Mouse (Mus musculus): ENCODE data around the gene Cyb5r3.
"Not testable (repeated sequence)": the region's sequence is repeated elsewhere in the genome, so short reads cannot be mapped to it uniquely, and the experiment has no call there.

Gene Cyb5r3

DNA sequence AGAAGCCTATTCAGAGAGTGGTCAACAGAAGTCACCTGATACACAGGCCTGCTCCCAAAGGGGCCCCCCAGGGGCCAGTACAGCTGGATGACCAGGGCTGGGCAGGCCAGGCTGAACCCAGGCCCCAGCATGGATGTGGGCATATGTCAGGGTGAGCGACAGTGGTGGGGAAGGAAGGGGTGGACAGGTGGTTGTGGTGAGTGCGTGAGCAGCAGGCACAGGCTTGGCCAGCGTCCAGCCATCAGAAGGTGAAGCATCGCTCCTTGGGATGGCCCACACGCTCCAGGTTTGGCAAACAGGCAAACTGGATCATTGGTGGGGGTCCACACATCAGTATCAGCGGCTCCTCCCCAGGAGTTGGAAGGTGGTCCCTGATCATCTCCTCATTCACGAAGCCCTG, 18.1 kb downstream of the Cyb5r3 start:
- no peak for DNase-seq (ENCODE audit: inconsistent age in 2 of 2, low spot score in 1 of 2)

DNA sequence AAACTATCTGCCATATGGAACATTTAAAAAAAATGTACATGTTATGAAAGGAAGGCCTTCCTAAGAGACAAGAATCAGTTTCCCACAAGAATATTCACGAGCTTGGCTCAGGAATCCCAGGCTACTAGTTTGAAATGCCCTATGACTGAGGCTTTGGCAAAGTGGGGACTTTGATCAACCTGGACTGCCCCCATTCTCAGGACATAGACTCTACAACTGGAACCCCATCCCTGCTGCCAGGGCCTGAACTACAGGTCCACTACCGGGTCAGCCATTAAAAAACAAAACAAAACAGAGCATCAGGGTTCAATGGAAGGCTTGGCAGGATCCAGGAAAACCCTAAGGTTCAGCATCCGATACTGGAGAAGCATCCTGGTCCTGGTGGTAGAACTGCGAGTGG, 21.7 kb downstream of the Cyb5r3 start:
- no peak for DNase-seq (ENCODE audit: inconsistent age in 2 of 2, low spot score in 1 of 2)

DNA sequence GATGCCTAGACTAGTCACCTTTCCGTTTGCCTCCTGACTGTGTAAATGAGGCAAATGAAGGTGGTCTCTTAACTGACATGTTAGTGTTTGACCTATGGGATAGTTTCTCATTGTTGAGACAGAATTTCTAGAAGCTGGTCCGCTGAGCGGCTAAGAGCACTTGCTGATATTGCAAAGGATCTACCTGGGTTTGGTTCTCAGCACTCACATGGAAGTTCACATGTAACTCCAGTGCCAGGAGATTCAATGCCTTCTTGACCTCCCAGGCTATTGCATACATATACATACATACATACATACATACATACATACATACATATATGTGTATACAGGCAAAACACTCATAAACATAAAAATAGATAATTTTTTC, 22.3 kb downstream of the Cyb5r3 start:
- DNase-seq (ENCODE audit: inconsistent age in 2 of 2, low spot score in 1 of 2) = no peak

DNA sequence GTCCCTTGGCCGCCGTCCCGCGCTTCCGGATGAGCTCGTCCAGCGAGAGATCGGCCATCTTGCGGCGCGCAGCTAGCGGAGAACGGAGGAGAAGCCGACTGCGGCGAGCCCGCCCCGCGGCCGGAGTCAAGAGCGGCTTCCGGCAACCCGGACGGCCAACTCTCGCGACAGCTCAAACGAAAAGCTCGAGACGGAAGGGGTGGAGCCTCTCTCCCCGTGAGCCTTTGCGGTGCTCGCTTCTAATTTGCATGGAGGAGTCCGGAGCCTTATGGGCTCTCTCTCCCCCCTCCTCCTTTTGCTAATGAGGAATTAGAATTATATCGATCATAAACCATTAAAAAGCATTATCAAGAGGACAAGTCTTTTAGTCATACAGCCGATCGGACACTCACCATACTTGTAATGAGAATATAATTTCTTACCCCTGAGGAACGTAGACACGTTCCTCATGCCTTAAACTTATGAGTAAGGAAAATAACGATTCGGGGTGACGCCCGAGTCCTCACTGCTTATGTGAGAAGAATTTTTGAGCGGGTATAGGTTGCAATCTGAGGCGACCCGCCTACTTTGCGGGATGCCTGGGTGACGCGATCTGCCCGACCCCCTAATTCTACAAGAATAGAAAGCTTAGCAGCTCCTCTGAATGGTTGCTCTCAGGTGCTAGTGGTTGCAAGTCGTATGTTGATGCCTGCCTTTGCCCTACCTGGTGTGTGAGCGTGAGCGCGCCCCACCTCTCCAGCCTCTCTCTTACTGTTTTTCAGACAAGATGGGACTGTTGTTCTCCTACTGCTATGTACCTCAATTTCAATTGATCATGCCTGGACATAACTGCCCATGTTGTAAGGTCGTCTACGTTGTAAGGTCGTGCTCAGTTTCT, 23.0 kb downstream of the Cyb5r3 start, which contains the start of gene Poldip3:
Gene Poldip3 (minus strand): TSS at position 189 of the 877 bp plus-strand sequence.
- DNase-seq (ENCODE audit: inconsistent age in 2 of 2, low spot score in 1 of 2) = peak; percentile 98 to 100

DNA sequence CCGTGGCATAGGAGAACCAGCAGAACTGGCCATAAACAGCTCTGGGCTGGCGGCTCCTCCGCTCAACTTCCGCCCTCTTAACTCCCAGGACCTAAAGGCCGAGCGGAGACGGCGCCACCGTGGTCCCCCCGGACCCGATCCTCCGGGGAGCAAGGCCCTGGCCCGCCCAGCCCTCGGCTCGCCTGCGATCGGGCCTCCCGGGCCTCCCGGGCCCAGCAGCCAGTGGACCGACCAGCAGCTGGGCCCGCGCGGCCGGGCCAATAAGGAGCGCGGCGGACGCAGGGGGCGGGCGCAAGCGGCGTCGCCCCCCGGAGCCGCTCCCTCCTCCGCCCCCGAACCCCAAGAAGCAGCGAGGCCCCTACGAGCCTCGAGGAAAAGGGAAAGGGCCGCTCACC, 23.6 kb downstream of the Cyb5r3 start:
- DNase-seq (ENCODE audit: inconsistent age in 2 of 2, low spot score in 1 of 2) = no peak

DNA sequence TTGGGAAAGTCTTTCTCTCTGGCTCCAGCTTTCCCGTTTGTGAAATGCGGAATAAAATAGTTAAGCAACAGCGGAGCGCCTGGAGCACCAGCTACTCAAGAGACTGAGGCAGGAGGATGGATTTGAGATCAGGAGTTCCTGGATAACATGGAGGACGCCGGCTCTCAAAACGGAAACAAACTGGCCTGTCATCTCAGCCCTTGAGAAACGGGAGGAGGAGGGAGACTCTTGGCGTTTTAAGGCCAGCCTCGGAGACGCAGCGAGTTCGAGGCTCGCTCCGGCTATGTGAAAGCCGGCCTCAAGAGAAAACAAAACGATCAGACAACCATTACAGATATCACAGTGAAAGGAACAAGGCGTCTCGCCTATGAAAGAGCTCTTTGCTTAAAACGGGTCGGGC, 24.0 kb downstream of the Cyb5r3 start:
- no peak for DNase-seq (ENCODE audit: inconsistent age in 2 of 2, low spot score in 1 of 2)

DNA sequence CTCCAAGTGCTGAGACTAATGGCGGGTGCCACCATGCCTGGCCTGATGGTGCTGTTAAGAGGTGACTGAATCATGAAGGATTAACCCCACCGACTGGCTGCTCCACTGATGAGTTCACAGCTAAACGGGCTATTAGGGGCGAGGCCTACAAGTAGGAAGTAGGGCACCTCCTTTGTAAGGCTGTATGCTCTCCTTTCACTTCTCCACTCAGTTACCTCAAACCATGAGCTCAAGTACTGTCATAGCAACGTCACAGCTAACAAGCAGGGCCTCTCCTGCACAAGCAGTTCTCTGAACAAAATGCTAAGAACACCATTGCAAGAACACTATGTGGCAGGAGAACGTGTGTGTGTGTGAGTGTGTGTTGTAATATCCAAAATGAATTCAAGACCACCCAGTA, 26.9 kb downstream of the Cyb5r3 start:
- no peak for DNase-seq (ENCODE audit: inconsistent age in 2 of 2, low spot score in 1 of 2)

DNA sequence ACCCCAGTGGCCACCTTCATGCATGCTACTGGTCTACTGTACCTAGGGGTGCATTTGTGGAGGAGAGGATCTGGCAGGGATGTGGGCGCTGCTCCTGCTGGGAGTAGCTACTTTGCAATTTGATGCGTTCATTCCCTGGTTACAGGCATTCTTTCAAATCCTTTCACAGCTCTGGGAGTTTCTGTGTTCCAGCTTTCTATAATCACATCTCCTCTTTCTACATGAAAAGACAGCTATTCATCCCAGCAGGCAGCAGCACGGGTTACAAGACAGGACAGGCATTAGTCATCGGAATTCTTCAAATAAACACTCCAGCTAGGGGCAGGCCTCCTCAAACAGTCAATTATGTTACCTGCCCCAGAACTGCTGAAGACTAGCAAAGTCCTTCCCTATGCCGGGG, 29.5 kb downstream of the Cyb5r3 start:
- no peak for DNase-seq (ENCODE audit: inconsistent age in 2 of 2, low spot score in 1 of 2)

DNA sequence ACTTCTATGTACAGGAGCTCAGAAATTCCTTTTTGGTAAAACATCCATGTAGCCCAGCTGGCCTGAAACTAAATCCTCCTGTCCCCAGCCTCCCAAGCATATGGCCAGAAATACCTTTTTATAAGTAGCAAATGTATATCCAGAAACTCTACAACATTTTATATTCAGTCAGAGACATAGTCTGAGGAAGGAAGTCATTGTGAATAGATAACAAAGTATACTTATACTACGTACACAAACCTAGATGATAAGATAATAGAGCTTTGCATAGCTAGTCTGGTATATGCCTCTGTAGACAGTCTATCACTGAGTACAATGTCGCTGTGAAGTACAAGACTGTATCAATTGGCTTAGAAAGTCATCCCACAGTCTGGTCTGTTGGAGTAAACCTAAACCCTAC, 36.7 kb downstream of the Cyb5r3 start:
- no peak for DNase-seq (ENCODE audit: inconsistent age in 2 of 2, low spot score in 1 of 2)

DNA sequence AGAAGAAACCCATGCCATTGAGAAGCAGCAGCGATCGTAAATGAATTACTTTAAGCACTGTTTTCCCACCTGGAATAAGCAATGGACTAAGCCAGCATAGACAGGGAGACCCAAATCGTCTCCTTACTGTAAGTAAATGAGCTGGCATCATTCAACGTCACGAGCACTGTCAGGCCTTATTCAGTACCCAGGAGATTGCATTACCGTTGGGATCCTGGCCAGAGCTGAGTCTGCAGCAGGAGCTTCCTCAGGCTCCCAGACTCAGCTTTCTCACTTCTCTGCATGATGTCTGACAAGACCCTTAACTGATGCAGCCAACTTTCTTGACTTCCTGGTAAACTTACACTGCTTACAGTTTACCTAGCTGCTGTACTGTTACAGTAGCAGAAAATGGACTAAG, 37.7 kb downstream of the Cyb5r3 start:
- no peak for DNase-seq (ENCODE audit: inconsistent age in 2 of 2, low spot score in 1 of 2)

DNA sequence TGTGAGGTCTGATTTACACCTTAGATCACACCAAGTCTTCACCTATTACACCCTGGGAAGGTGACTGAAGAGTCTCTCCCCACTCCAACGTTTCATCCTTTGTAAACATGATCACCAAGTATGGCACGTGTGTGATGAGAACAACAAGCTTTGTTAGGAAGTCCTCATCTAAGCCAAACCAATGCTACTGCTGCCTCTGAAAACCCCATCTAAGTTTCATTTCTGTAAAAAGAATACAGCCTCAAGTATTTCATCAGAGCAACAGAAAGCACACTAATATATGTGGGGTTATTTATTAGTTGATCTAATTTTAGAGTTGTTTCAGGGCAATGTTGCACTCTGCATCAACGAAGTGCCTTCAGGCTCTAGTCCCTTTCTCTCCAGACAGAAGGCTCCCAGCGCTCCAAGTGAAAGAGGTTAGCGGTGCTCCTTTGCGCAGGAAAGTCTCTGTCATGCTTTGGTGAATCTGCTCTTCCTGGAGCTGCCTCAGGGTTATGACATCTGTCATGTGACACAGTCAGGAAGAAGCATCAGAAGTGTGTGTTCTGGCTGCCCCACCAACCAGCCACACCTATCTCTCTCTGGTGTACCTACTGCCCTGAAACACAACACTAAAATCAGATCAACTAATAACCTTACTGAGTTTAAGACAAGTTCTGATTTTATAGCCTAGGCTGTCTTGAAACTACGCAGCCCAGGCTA, 42.7 kb downstream of the Cyb5r3 start:
- no peak for DNase-seq (ENCODE audit: inconsistent age in 2 of 2, low spot score in 1 of 2)

DNA sequence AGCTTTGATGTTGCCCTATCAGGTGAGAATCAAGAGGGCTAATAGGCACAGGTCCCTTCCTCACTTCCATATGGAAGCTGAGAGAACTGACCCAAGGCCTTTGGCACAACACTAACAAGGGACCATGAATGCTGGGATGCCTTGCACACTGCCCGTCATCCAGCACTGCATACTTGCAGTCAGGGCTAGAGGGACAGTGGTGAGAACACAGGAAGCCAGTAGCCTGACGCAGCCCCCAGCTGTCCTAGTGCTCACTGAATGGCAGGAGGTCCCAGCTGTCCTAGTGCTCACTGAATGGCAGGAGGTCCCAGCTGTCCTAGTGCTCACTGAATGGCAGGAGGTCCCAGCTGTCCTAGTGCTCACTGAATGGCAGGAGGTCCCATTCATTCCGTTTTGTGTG, 45.4 kb downstream of the Cyb5r3 start:
- not testable (repeated sequence) for DNase-seq (ENCODE audit: inconsistent age in 2 of 2, low spot score in 1 of 2)

DNA sequence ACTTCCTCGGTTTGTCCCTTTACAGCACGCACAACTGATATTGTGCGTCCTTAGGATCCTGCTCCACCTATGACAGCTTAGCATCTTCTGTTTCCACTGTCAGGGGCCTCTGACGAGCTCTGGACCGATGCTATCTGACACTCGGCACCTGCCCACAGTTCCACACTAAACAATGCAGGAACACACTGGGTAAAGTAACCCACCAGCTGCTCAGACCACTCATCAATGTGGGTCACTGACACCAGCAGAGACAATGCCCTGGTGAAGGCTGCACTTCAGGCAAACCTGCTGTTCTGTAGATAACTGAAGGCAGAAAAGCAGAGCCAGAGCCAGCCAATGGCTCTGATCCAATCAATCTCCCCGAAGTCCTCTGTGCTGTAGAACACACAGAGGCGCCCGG, 45.8 kb downstream of the Cyb5r3 start:
- DNase-seq (ENCODE audit: inconsistent age in 2 of 2, low spot score in 1 of 2) = no peak

DNA sequence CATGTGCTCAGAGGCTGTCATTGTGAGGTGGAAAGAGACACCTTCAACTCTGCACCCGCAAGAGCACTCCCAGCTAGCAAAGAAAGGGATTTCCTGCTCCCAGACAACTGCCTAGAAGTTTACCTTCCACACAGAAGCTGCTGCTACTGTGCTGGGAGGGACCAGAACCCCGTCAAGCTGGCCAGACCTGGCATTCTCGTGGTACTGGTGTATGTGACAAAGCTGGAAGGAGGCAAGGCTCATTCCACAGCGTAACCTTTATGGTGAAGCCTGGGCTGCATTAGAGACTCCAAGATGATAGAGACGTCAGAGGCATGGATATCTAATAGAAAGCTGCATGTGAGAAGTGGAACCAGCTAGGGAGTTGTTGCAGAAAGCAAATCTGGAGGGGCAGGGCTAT, 47.8 kb downstream of the Cyb5r3 start:
- no peak for DNase-seq (ENCODE audit: inconsistent age in 2 of 2, low spot score in 1 of 2)

DNA sequence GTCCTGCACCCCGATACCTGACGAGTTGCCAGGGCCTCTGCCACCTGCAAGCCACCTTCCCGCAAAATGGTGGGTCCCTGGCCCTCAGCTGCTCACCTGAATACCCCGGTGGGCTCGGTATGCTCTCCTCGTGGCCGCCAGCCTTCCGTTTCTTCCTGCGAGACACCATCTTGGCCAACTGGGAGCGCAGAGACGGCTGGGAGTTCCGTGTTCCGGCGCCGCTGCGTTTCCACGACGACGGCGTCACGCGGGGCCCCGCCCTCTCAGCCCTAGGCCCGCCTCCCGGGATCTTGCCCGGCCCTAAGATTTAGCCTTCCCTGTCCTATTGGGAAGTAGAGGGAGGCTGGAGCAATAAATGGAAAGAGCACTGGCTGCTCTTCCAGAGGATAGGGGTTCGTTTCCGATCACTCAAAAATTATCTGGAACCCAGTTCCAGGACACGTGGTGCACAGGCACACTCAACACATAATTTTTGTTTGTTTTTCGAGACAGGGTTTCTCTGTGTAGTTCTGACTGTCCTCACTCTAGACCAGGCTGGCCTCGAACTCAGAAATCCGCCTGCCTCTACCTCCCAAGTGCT, 49.7 kb downstream of the Cyb5r3 start, which contains the start of gene Rrp7a:
Gene Rrp7a (minus strand): TSS at position 236 of the 580 bp plus-strand sequence.
- peak; percentile 95 to 98 for DNase-seq (ENCODE audit: inconsistent age in 2 of 2, low spot score in 1 of 2)

DNA sequence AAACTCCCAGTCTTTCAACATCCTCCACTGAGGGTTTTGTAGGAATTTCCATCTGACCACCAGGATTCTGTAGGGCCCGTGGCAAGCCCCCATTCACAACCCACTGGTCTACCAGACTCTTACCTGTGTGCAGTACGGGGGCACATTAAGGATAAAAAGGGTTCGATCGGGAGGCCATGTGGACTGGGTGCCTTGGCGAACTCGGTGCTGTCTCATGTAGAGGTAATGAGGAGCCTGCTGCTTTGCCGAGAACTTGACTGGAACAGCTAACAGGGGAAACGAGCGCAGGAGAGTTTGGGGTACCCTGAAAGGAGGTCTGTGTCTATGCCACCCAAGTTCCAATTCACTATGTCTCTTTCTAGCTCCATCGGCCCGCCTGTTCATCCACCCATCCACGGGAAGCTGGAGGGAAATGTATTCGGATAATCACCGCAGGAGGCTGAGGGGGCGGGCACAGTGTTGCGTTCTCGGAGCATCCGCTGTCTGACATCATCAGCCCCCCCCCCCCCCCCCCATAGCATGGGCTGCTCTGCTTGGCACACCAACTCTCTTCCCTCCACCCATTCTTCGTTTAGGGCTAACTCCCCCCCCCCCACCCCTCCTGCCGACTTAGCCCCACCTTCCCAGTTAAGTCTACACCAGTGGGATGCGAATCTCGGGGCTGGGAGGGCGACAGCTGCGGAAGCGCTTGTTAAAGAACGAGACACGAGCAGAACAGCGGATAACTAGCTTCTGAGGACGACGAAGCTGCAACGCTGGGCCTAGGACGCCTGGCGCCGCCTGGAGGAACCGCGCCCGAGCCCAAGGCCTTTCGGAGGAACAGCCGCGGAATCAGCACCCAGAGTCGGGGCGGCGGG, 50.5 kb downstream of the Cyb5r3 start:
- peak; percentile 57 to 78 for DNase-seq (ENCODE audit: inconsistent age in 2 of 2, low spot score in 1 of 2)

DNA sequence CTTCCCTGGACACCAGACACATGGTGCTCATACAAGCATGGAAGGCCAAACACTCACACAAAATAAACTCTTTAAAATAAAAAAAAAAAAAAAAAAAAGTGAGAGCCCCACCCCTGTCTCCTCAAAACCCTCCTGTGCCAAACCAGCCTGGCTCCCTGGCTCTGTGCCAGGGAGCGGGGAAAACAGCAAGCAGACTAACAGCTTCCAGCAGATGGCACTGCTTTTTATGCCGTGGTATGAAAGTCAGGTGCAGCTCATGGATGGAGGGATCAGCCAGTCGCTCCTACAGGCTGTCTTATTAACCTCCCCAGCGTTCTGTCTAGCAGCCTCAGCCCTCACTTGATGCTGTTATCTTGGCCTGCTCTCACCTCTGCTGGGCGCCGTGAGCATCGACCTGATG, 54.0 kb downstream of the Cyb5r3 start:
- DNase-seq (ENCODE audit: inconsistent age in 2 of 2, low spot score in 1 of 2) = peak; percentile 56 to 78

DNA sequence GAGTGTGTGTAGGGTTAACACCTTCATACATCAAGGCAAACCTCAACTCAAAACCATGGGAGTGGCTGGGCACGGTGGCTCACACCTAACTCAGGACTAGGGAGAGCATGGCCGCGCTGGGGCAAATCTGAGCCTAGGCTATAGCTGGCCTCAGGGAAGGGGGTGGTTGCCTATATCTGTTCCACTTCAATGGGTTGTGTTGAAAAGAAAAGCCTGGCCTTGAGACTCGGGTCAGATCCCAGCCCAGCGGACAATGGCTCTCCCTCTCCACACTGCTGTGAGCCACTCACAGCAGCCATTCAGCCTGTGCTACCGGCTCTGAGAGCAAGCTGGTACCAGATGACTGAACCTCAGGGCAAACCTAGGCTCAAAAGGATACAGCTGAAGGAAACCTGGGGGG, 57.3 kb downstream of the Cyb5r3 start:
- DNase-seq (ENCODE audit: inconsistent age in 2 of 2, low spot score in 1 of 2) = no peak

DNA sequence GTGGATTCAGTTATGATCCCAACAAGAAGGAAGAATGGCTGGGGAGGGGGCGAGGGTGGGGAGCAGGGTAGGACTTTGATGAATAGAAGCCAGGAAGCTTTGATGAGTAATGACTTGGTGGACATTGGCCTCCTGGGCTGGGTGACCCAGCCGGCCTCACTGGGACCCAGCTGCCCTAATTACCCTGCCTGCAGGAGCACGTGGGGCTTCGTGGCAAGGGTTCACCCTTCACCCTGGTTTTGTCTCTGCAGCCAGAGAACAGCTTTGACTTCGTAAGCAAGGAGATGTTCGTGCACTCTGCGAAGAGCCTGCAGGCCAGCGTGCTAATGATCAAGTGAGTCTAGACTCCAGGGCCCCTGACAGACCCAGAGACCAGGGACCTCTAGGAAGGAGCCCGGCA, 58.3 kb downstream of the Cyb5r3 start:
- DNase-seq (ENCODE audit: inconsistent age in 2 of 2, low spot score in 1 of 2) = no peak

DNA sequence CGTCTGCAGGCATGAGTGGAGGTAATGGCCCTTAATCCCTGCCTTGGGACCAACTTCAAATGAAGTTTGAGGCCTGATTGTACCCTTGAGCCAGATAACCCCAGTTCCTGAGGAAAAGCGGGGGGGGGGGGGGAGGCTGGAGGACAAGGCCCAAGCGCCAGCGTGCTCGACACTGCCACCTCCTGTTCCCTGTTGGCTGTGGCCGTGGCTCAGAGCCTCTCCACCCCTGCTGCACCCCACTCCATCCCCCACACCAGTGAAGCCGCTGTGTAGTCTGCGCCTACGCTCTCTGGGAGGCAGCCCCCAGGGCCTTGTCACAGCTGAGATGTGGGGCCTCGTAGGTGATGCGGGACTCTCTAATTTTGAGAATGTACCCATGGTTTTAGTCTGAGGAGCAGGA, 59.5 kb downstream of the Cyb5r3 start:
- peak; percentile 81 to 92 for DNase-seq (ENCODE audit: inconsistent age in 2 of 2, low spot score in 1 of 2)

DNA sequence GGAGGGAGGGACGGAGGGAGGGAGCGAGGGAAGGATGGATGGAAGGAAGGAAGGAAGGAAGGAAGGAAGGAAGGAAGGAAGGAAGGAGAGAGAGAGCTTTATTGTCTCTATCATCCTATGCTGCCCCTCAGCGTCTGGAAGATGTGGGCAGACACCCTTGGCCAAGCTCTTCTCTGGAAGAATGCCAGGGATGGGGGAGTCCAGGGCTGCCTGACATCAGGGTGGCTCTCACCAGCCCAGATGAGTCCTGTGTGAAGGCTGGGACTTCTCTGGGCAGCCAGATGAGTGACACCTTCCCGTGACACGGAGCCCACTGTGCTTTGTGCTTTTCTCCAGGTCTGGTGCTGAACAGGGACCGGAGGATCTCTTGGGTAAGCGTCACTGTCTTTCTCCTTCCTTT, 60.5 kb downstream of the Cyb5r3 start:
- DNase-seq (ENCODE audit: inconsistent age in 2 of 2, low spot score in 1 of 2) = peak in 1 of 2 experiments; percentile 55
